Mouse (Mus musculus) myocyte (in vitro differentiated cells): ENCODE data around the gene Eaf2.

ENCODE experiments used
- CEBPB ChIP-seq: IDR thresholded peaks from 2 replicates; pipeline ENCODE4 v1.6.1; 2011; ENCODE audit warnings: mild to moderate bottlenecking, moderate library complexity; ENCODE audit not compliant: poor library complexity, insufficient read depth, severe bottlenecking
- E2F4 ChIP-seq: IDR thresholded peaks from one replicate; pipeline ENCODE4 v1.6.1; 2011; ENCODE audit warnings: mild to moderate bottlenecking, control low read depth, moderate library complexity; ENCODE audit not compliant: insufficient read depth
- MAX ChIP-seq: IDR thresholded peaks from one replicate; pipeline ENCODE4 v1.6.1; 2011; ENCODE audit warnings: low read depth, mild to moderate bottlenecking, control low read depth
- MYOG ChIP-seq, 3 experiments: IDR thresholded peaks; one replicate each; pipeline ENCODE4 v1.6.1; 2011; ENCODE audit warnings: control low read depth in 2 of 3, low read depth in 2 of 3, mild to moderate bottlenecking in 2 of 3; ENCODE audit not compliant: insufficient read length in 2 of 3, control insufficient read depth in 1 of 3, insufficient read depth in 1 of 3
- POLR2A ChIP-seq: IDR thresholded peaks from one replicate; pipeline ENCODE4 v1.6.1; 2011; ENCODE audit warnings: low read depth, mild to moderate bottlenecking, control low read depth, moderate library complexity; ENCODE audit not compliant: insufficient read length
- POLR2AphosphoS2 ChIP-seq: IDR thresholded peaks from one replicate; pipeline ENCODE4 v1.6.1; 2011; ENCODE audit warnings: low read depth, control low read depth; ENCODE audit not compliant: insufficient read length
- REST ChIP-seq: IDR thresholded peaks from one replicate; pipeline ENCODE4 v1.6.1; 2011; ENCODE audit warnings: mild to moderate bottlenecking, control low read depth, moderate library complexity; ENCODE audit not compliant: insufficient read depth, insufficient read length
- SRF ChIP-seq: IDR thresholded peaks from one replicate; pipeline ENCODE4 v1.6.1; 2011; ENCODE audit warnings: low read depth; ENCODE audit not compliant: control insufficient read depth, insufficient read length
- TCF12 ChIP-seq: IDR thresholded peaks from one replicate; pipeline ENCODE4 v1.6.1; 2011; ENCODE audit warnings: mild to moderate bottlenecking, control low read depth; ENCODE audit not compliant: poor library complexity, insufficient read depth, severe bottlenecking
- TCF3 ChIP-seq: IDR thresholded peaks from one replicate; pipeline ENCODE4 v1.6.1; 2011; ENCODE audit warnings: low read depth, control low read depth; ENCODE audit not compliant: insufficient read length
- USF1 ChIP-seq: IDR thresholded peaks from one replicate; pipeline ENCODE4 v1.6.1; 2011; ENCODE audit warnings: low read depth, mild to moderate bottlenecking, control low read depth, moderate library complexity

DNA sequence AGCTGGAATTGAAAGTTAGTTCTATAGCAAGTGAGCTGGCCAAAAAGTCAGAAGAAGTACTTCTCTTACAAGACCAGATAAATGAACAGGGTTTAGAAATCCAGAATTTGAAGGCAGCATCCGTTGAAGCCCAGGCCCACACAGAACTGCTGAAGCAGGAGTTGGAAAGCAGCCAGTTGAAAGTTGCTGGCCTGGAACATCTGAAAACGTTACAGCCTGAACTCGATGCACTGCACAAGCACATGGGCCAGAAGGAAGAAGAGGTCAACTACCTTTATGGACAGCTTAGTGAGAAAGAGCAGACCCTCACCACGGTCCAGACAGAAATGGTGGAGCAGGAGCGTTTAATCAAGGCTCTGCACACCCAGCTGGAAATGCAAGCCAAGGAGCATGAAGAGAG, 39.4 kb upstream of the Eaf2 start:
- TF ChIP-seq POLR2A: no peak
- no peak for TF ChIP-seq POLR2AphosphoS2
- no peak for TF ChIP-seq REST
- TF ChIP-seq CEBPB: no peak
- no peak for TF ChIP-seq SRF
- TF ChIP-seq MYOG (IDR thresholded peaks at IDR 0.05; ENCODE audit: control insufficient read depth in 1 of 3, insufficient read depth in 1 of 3, insufficient read length in 2 of 3, low read depth in 2 of 3): no peak
- TF ChIP-seq TCF12: no peak
- TF ChIP-seq E2F4: no peak
- no peak for TF ChIP-seq MAX
- TF ChIP-seq USF1: no peak
- TF ChIP-seq TCF3: no peak
